Mouse (Mus musculus) kidney, postnatal 14 days (tissue): Measurements from ENCODE around the gene Cycs.
"Not testable (repeated sequence)": the region's sequence is repeated elsewhere in the genome, so short reads cannot be mapped to it uniquely, and the experiment has no call there.

Source experiments
- DNase-seq: peaks from one replicate; pipeline ENCODE4 v3.0.0; 2022; ENCODE audit warnings: mixed read lengths

Gene Cycs

DNA sequence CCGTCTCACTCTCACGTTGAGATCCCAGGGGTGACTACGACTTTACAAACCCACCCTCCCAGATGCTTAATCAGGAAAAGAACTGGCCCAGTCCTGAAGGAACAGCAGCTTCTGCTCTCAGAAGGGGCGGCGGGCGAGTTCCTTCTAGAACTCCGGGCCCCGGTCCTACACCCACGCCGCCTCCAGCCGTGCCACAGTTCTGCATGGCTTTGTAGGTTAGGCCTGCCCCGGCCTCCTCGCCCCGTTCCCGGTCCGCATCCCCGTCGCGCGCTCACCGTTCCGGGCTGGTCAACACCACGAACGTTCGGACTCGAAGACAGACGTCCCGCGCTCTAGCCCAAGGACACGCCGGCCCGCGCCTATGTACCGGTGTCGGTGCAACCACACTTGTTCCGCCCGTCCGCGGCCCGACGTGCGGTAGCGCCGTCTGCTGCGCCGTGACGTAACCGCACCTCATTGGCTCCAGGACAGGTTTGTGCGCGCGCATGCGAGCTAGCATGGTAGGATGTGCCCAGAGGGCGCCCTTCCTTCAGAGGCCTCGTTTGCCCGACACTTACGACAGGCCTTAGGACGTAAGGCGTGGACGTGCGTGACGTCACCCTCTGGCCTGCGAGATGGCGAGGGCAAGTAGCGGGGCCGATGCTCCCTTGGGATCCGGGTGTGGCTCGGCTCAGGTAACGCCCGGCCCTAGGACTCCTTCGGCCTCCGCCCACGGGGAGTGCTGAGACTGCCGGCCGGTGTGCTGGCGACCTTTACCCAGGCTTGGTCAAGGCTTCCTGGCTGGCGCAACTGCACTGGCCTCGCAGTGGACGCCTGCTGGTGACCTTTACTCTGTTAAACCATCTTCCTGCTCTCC, at the start of gene Cycs:
Gene Cycs, minus strand, starts transcription at position 398 of the 856 bp plus-strand sequence.
- peak; percentile 100 for DNase-seq

GRCm38 (mm10) chr6:50601620-50602019, 35.3 kb upstream of the Cycs start:
- DNase-seq: no peak

DNA sequence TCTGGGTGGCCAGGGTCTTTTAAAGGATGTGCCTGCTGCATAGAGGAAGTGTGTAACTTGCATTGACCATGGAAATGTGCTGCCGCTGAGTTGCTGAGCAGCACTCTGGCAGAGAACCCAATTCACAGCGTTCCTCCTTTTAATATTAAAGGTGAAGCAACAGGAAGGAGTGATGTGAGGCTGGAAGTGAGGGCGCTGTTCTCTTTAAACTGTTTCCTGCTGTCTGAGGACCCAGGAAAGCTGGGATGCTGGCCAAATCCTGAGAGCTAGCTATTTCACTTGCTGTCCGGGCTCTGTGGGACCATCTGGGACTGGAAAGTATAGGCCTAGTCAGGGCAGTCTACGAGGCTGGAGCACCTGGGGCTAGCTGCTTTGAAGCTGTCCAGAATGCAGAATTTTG, 32.2 kb upstream of the Cycs start:
- peak; percentile 52 for DNase-seq

DNA sequence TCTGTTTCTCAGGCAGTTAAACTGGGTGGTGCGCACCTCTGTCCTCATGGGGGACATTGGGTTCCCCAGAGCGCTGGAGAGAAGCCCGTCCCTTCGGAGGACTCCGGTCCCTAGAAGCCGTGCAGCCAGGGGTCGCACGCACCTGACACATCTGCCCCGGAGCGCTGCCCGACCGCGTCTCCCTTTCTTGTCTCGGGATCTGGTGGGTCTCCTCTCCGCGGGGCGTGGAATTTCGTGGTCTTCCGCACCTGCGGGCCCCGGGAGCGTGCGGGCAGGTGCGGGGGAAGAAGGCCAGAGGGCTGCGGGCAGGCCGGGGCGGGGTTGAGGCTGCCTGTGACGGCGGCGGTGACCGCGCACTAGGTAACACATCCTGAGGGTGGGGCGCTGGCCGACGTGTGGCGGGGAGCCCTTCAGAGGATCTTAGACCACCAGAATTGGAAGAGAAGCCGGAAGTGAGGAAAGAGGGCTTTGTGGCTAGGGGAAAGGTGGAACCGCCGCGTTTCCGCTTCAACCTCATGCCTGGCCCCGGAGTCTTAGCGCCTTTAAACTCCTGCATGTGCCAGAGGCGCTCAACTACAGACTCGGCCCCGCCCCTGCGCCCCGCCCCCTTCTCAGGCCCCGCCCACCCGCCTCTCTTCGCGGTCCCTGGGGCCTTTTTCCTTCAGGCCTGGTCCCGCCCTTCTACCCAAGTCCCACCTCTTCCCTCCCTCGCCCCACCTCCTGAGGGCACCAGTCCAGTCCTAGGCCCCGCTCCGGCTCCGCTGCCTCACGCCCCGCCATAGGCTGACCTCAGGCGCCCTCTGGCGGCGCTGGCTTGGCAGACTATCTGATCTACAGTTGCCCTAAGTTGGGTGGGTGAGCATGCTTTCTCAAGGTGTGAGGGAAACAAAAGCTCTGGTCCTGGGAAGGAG, 30.2 kb upstream of the Cycs start, which contains the start of gene 4921507P07Rik:
Gene 4921507P07Rik, minus strand, starts transcription at position 332 of the 911 bp plus-strand sequence.
- peak; percentile 96 for DNase-seq

DNA sequence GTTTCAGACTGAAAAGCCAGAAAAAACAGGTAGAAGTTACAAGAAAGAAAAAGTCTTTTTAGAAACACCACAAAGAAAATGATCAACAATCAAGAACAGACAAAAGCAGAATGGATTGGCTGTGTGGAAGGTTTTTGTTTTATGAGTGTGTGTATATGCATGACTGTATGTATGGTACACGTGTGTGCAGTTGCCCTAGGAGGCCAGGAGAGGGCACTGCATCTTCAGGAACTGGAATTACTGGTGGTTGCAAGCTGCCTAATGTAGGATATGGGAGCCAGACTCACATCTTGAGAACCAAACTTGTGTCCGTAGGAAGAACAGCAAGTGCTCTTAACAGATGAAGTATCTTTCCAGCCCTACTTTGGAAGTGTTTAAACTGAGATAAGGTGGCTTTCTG, 28.0 kb upstream of the Cycs start:
- DNase-seq: no peak

GRCm38 (mm10) chr6:50593334-50593845, 27.1 kb upstream of the Cycs start:
- no peak for DNase-seq

GRCm38 (mm10) chr6:50590234-50590633, 23.9 kb upstream of the Cycs start:
- DNase-seq: no peak

DNA sequence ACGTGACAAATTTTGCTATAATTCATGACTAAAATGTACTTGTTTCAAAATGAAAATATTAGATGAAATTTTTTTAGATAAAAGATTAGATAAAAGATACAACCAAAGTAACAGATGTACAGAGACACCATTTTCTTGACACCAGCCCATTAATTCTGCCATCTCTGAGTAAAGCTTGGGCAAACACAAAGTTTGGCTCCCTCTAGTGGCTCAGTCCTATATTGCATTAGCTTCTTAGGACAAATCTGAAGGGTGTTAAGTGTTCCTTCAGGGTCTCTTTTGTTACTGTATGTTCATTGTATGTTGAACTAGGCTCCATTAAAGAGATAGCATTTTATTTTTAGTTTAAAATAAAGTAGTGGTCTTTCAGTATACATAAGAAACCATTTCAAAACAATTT, 21.9 kb upstream of the Cycs start:
- DNase-seq: peak; percentile 67

GRCm38 (mm10) chr6:50587412-50587811, 21.1 kb upstream of the Cycs start:
- DNase-seq: no peak

DNA sequence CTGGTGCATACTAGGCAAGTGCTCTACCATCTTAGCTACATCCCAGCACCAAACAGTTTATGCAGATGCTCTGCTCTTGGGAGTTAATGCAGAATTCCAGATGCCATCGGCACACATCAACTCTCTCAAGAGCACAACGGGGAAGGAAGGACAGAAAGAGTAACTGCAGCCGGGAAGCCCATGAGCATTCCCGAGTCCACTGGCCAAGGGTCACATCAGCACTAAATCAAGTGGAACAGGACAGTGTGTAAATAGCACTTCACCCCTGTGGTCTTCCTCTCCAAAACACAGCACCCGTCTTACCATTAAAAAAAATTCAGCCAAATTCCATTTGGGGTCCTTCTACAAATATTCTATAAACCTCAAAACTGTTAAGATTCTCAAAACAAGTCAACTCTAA, 20.0 kb upstream of the Cycs start:
- no peak for DNase-seq

- DNase-seq: no peak
These were observed 19.4 kb upstream of the Cycs start for GRCm38 (mm10) chr6:50585733-50586132.

GRCm38 (mm10) chr6:50571661-50572060, 5.3 kb upstream of the Cycs start:
- no peak for DNase-seq

DNA sequence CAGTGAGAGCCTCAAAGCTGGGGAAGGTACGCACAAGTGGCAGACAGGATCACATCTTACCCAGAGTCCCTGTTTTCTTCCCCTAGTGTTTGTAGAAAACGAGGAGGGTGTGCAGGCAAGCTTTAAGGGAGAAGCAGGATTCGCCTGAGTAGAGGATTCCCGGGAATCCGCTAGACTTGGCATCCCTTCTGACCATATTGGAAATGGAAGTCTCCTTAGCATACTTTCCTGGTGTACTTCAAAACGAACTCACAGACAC, 588 bp upstream of the Cycs start:
- DNase-seq: no peak

DNA sequence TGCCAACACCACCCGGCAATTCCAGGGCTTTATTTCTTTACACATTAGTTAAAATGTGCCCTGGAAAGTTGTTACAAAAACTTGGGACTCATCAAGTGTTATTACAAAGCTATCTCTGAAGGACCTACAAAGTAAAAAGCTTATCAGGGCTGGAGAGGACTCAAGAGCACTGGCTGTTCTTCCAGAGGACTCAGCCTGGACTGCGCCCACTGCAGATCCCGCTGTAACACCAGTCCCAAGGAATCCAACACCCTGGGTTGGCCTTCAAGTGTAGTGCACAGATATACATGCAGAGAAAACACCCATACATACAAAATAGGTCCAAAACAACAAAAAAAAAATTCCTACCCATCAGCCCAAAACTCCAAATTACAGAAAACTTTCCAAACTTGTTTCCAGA, 2.7 kb downstream of the Cycs start:
- no peak for DNase-seq

- DNase-seq: no peak
These were observed 3.9 kb downstream of the Cycs start for GRCm38 (mm10) chr6:50562421-50562820.

DNA sequence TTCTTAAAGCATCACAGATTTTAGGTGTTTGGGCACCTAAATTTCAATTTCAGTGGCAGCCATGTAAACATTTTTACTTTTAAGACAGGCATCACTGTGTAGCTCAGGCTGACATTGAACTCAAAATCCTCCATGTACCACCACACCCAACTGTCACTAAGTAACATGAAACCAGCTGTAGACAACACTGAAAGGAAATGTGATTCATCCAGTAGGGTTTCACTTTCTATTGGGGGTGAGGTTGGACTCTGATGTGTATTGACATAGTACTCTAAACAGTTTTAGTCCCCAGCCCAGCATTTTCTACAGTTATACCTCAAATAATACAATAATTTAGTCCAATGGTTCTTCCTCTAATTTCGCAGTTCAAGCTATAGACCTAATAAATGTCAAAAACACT, 5.6 kb downstream of the Cycs start:
- no peak for DNase-seq

DNA sequence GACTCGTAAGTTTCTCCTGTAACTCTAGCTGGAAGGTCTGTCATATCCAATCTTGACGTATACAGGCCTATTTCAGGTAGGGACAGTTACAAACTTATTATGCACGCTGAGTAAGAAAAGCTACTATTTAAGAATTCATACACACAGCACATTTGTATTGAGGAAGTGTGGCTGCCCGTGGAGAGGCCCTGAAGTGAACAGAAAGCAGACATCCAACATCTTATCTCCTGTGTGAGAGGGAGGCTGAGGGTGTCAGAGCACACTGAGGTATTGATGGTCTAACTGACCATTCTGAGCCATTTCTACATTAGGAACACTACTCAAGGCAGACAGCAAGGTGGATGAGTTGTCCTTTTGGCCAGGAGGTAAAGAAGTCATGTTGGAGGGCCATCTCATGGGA, 7.5 kb downstream of the Cycs start:
- no peak for DNase-seq

- no peak for DNase-seq
These were observed 8.8 kb downstream of the Cycs start for GRCm38 (mm10) chr6:50557566-50557965.

GRCm38 (mm10) chr6:50554223-50554622, 12.1 kb downstream of the Cycs start:
- not testable (repeated sequence) for DNase-seq

- DNase-seq: no peak
These were observed 13.3 kb downstream of the Cycs start for GRCm38 (mm10) chr6:50552881-50553518.

GRCm38 (mm10) chr6:50549791-50550190, 16.5 kb downstream of the Cycs start:
- DNase-seq: no peak

DNA sequence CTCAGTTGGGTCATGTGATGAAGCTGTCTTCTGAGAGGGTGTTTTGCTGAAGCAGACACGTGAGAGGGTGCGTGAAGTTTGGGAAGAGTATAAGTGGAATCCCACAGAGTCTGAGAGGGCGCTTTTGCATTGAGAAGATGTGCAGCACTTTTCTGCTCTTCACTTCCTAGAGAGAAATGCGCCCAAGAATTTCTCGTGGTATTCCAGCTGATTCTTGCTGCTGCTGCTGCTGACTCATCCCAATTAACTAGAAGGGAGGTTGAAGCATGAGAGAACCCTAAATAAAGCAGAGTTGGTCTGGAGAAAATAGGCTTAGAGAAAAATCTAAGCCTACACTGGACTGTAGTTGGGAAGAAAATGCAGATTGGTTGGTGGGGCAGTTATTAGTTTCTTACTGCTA, 17.3 kb downstream of the Cycs start:
- no peak for DNase-seq

DNA sequence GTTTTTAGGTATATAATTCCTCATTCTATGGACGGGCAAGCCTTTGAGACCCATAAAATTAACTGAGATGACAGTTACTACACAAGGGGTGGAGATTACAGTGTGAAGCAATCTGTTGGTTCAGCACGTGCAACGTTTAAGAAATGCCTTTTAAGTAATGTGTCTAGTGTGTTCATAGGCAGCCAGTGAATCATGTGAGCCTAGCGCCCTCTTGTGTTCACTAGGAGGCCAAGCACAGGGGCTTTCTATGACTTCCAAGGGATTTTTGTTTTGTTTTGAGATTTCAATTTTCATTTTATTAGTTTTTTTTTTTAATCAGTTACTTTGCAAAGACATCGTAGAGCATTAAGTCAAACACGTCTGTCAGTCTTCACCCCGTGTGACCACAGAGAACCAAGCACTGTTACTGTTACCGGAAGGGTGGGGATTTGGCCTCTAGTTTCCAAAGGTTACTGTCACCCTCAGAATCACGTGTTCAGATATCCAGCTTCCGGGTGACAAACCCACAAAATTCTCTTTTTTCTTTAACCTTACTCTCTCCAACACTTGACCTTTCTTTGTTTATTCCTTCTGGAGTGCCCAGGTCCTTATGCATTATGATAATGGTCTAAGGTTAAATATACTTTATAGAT, 20.8 kb downstream of the Cycs start:
- DNase-seq: peak; percentile 62
